Mouse (Mus musculus) layer of hippocampus, adult 8-10 months (tissue): Measurements from ENCODE around the gene Fgfr2. TPM values are rescaled to one million over a fixed set of nuclear protein-coding genes. Genes with fewer than 3 reads are reported as not detected.

Experiments used
- DNase-seq, 2 experiments: peaks; one replicate each; pipeline ENCODE4 v3.0.0; 2022; ENCODE audit warnings: low spot score in 2 of 2
- total RNA-seq, 4 experiments: library from RNA; stranded (reverse); gene quantifications; 2 replicates each; pipeline ENCODE4 v1.2.4; 2022

Fgfr2 gene
- total RNA-seq, 4 experiments from 2014 or later = 60.7 to 72.9 (median 65.8) TPM

DNA sequence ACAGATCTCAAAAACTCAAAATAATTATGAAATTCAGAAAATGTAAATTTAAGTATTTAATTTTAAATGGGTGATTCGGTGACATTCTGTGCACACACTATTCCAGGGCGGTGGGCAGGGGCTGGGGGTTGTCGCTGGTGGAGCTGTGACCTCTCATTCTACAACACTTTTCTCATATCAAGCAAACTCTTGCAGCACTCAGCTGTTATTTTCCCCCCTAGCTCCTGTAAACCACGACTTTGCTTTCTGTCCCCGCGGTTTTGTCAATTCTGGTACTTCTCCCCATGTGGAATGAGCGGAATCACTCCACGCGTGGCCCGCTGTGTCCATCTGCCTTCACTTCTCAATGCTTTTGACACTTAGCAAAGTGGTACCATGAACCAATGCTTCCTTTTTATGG lies 2549.4 kb downstream of the Fgfr2 start:
- no peak for DNase-seq

GRCm38 (mm10) chr7:130572821-130573220 lies 2550.3 kb downstream of the Fgfr2 start, which contains the start of gene Nsmce4a:
TSS of gene Nsmce4a (minus strand) at chr7:130573118.
- no peak for DNase-seq

GRCm38 (mm10) chr7:130570472-130570871 lies 2552.7 kb downstream of the Fgfr2 start:
- DNase-seq = no peak

DNA sequence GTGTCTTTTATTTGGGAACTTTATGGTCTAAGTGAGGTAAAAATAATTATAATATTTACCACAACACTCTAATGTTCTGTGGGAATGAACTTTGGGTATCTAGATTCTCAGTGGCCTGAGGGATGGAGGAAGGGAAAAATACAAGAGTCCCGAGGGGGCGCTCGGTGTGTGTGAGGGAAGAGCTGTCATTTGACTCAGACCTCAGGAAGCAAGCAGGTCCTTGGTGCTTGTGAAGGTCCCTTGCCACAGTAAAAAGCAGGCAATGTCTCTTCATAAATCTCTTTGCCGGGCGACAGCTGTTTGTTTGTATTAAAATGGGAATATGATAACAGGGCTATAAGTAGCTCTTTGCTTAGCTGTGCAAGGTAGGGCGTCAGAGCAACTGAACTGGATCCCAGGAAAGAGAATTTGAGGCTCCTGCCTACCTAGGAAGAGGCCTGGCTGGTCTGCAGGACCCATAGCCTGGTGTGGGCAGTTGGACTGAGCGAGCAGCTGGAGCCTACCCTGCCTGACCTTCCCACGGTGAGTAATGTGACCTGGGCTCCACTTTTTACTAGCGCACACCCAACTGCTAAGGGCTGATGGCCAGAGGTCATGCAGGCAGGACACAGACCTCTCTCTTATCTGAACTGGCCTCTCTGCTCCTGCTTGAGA lies 2554.2 kb downstream of the Fgfr2 start:
- DNase-seq = no peak

DNA sequence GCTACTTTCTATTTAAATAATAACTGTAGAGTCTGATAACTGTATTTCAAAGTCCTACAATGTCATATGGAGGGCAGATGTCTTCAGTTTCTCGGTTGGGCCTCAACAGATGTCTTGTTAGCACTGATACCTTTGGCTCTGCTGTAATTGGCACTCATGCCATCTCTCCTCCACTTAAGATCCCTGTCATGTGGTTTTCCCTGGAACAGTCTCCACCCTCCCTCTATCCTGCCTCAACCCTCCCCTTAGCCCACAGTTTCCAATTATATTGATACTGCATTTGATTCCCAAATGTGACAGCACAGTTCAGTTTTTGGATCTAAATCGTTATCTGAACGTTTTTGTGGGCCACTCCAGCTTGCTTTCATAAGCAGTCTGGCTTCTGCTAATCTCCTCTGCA lies 2558.6 kb downstream of the Fgfr2 start:
- no peak for DNase-seq

DNA sequence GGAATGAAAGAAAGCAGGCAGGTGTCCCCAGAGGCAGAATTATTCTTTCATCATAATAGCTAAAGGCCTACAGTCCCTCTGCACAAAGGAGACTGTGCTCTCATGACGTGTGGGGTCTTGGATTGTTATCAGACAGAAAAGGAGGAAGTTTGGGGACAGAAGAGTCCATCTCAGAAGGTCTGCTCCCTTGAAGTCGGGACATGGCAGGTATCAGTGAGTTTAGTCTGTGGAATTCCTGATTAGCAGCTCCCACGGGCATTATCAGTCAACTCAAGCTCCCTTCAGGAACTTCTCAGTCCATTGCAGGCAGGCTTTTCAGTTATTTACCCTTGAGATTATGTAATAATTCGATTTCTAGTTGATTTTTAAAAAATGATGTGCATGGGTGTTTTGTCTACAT lies 2559.3 kb downstream of the Fgfr2 start:
- no peak for DNase-seq

DNA sequence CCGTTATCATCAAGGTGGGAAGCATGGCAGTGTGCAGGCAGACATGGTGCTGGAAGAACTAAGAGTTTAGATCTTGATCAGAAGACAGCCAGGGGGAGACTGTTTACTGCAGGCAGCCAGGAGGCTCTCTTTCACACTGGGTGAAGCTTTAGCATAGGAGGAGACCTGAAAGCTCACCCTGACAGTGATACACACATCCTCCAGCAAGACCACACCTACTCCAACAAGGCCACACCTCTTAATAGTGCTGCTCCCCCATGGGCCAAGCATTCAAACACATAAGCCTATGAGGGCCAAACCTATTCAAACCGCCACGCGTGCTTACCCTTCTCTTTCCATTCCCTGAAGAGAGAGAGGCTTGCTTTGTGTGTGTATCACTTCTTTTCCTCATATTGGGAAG lies 2559.9 kb downstream of the Fgfr2 start:
- DNase-seq = no peak

GRCm38 (mm10) chr7:130560933-130561332 lies 2562.2 kb downstream of the Fgfr2 start:
- no peak for DNase-seq

DNA sequence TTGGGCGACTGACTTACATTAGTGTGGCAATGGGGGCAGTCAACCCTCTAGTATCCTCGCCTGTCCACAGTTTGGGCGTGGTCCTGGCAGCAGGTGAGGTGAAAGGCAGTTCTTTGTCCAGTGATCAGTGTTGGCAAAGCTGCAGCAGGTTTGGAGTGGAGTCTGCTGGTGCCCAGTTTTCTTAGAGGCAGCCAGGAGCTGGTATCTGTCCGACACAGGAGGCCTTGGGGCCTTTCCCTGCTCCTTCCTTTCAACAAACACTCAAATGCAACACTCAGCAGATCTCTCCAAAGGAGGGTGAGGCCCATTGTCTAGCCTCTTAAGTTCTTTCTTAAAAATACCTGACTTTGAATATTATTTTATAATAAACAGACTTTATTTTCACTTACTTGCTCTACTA lies 2564.6 kb downstream of the Fgfr2 start:
- no peak for DNase-seq

DNA sequence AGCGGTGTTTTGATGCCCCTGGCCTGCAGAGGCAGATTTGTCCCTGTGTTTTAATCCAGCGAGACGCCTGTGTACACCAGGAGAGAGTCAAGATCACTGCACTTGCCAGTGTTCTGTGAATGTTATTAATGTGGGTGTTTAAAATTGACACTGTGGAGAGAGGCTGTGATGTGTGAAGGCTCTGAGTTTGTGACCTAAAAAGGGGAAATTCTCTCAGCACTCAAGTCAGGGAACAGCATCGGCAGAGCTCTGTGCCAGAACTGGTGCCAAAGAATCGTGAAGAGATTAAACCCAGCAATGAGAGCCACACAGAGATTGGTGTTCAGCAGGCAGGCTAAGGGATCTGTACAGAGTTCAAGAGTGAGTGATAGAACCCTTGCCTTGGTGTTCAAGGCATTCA lies 2567.6 kb downstream of the Fgfr2 start:
- no peak for DNase-seq

DNA sequence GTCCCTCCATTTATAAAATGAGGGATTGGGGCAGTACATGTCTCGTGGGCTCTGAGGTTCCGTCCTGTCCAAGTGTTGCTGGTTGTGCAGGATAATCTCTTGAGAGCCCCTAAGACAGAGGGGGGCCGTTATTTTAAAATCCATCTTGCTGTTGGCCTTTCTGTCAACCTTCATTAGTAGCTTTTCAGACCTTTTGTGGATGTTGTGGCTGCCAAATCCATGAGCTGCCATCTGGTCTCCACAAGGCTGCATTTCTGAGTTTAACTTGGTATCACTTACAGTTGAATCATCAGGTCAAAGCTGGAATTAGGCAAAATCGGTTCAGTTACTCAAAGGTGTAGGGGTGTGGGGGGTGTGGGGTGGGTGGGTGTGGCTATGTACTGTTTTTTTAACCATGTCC lies 2569.8 kb downstream of the Fgfr2 start:
- no peak for DNase-seq

DNA sequence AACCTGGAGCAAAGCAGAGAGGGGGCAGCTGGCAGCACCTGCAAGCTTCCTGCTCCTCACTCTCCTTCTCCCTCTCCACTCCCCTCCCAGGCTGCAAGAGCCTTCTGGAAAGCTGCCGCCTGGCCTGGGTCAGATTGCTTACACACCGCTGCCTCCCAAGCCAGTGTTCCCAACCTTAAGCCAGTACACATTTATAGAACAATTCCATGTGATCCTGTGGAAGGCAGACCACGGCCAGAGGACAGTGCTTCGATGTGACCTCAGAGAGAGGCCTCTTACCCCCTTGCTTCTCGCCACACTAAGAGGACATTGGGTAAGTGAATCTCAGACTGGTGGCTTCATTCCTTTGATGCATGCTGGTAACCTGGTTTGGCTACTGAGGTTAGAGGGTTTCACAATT lies 2570.4 kb downstream of the Fgfr2 start:
- no peak for DNase-seq

DNA sequence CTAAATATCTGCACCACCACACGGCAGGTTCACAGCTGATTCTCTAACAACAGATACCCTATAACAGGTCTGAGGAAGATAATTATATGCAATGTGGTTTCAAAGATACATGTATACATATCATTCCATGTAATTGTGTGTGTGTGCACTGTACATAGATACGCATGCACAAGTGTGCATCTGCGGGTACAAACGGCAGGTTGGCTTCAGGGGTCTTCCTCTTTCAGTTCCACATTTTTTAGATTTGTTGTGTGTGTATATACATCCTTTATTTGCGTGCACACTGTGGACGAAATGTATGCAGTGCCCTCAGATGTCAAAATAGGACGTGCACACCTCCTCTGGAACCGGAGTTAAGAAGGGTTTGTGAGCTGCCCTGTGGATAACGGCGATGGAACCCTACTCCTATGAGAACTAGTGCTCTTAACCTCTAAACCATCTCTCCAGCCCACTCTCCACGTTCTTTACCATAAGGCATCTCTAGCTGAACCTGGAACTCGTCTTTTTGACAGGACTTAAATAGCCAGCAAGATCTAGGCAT lies 2575.4 kb downstream of the Fgfr2 start:
- no peak for DNase-seq

DNA sequence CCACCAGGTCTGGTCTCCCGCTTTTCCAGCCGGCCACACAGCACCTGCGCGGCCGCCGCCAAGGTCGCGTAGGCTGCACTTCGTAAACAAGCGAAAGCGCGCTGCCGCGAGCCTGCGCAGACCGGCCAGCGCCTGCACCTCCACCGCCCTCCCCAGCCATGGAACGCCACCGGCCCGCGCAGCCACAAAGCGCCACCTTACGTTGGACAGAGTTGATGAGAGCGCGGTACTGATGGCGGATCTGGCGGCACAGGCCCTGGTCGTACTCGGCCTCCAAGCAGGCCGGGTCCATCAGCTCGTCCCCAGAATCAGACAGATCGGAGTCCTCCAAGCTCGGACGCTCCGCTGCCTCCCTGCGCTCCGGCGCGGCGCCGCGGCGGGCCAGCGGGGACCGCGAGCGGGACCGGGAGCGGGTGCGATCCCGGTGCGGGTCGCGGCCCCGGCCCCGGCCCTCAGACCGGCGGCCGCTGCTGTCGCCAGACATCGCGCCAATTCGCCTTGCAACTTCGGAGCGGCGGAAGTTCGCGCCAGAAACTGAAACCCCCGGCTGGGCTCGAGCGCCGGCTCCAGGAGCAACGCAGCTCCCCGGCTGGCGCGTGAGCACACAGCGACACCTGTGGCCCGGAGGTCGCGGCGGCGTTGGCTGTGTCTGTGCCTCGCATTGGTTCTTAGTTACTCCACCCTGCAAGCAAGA lies 2576.2 kb downstream of the Fgfr2 start:
- peak; percentile 77 to 87 for DNase-seq

- DNase-seq = no peak
Measured at GRCm38 (mm10) chr7:130546421-130546790, 2576.7 kb downstream of the Fgfr2 start.

DNA sequence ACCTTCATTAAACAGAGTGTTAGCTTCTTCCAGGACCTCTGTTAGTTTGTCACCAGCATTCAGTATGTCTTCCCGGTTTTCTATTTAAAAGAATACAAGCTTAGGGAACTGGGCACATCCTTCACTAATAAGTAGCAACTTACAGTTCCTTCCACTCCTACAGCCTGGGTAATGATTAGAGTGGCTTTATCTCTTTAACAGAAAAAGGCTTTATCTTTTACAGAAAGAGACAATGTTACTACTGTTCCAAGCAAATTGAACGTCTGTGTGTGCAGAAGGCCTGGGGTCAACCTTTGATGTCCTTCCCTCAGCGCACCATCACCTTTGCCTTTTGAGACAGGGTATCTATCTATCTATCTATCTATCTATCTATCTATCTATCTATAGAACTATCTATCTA lies 2577.3 kb downstream of the Fgfr2 start:
- DNase-seq = no peak

GRCm38 (mm10) chr7:130545401-130545800 lies 2577.7 kb downstream of the Fgfr2 start:
- no peak for DNase-seq

- no peak for DNase-seq
Measured at GRCm38 (mm10) chr7:130543181-130543580, 2580.0 kb downstream of the Fgfr2 start.

DNA sequence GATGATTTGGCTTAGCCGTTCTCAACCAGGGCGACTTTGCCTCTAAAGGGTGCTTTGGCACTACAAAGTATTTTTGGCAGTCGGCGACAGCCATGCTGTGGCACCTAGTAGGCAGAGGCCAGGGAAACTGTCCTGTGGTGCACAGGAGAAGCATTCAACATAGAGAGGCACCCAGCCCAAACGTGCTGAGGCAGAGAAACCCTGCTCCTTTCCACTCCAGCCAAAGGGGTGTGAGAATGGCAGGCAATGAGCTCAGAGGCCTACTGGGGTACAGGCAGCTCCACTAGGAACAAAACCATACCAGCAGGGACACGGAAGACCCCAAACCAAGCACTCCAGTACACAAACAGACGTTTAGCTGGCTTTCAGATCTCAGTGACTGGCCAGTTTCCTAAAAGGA lies 2583.0 kb downstream of the Fgfr2 start:
- DNase-seq = no peak

GRCm38 (mm10) chr7:130537068-130537467 lies 2586.1 kb downstream of the Fgfr2 start:
- no peak for DNase-seq

GRCm38 (mm10) chr7:130535174-130535573 lies 2588.0 kb downstream of the Fgfr2 start:
- DNase-seq = no peak

DNA sequence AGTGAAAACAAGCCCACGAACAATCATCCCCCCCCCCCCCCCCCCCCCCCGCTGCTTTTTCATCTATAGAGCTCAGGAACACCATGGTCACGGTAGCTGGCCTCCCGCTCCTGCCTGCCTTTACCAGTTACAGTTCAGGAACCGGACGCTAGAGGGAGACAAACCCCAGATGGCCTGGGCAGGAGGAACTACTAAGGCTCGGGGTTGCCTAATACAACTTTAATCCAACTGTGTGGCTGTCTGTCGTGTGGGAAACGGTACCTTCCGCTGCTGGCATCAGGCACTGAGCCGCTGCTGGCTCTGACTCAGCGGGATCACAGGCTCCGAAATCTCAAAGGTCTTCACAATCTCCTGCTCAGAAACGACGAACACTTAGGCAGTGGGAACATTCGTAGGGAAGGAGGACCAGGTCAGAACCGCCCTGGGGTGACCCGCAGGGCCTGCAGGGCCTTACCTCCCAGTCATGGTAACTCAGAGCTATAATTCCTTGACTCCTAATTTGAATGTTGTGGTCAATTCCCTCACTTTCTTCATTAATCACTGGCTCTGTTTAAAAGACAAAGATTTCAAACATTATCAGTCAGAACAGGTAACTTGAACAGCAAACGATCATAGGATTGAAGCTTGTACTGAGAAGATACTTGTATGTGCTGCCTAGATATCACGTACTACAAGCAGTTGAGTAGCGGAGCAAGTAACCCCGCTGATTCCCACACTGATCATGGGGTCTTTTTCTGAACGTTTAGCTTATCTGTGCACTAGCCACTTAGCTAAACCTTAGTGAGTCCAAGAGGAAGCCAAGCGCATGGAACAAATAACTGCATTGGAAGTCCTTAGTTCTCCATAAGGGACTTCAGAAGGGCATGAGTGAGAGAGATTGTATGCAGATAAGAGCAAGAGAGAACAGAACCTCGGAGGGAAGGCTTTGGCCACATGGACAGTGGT lies 2589.6 kb downstream of the Fgfr2 start:
- peak; percentile 67 to 87 for DNase-seq
